Mouse (Mus musculus): ENCODE measurements around the gene Dclk2.

The Dclk2 gene

GRCm38 (mm10) chr3:86793720-86794191 lies 126.9 kb downstream of the Dclk2 start:
- peak; percentile 48 to 52 for DNase-seq

DNA sequence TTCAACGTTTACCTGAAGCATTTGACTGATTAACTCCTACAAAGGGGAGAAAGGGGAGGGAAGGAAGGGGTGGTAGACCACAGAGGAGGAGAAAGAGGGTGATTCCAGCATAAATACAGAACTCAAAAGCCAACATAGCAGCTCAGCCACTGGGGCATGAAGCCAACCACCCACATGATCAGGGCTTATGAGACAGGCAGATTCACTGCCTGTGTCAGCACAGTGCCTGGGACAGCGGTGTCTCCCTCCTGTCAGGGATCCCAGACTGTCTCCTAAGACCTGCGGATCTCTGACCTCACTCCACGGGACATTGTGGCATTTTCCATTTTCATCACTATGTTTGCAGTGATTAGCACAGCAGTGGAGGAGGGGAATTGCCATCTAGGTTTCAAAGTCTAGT lies 127.4 kb downstream of the Dclk2 start:
- DNase-seq: peak in 1 of 2 experiments; percentile 44

- DNase-seq: peak; percentile 80 to 83
Observed at GRCm38 (mm10) chr3:86789752-86790151, 130.9 kb downstream of the Dclk2 start.

DNA sequence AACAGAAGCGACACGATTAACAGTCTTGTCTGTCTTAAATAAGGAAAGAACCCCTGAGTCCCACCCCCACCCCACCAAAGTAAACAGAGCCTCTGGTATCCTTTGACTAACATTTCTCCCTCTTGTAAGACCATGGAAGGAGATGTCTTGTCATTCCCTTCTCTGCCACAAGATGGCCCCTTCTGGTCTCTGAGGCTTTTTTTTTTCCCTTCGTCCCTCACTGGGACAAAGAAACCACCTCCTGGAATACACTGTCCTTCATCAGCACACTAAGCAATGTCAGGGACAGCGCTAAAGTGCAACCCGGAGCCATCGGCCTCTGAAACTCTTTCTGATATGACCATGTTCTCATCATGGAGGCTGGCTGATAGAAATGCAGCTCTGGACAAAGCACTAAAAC lies 131.9 kb downstream of the Dclk2 start:
- peak; percentile 64 to 83 for DNase-seq

DNA sequence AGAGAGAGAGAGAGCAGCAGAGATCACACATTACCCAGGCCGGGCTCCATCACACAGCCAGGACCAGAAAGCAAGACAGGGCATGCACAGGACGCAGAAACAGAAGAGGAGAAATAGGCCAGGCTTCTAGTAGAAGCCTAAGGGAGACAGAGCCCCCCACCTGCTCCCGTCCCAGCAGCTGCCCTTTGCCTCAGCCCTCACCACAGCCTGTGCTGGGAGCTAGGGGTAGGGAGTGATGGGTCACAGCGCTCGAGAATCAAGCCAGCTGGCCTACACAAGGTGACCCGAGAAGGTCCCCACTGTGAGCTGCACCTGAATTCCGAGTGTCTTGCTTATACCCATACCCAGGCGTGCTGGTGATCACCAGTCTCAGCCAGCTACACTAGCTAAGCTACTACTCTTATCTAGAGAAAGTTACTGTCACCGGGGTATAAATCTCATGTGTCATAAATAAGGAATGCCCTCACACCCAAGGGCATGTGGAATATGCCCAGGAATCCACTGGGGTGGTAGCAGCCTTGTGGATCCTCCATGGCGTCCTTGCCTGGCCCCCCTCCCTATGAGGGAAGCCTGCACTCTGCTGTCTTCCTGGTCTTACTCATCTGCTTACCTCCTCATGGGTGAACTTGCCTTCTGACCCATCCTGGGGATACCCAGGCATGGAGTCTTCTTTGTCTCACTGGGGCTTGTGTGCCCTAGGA lies 133.1 kb downstream of the Dclk2 start:
- DNase-seq: peak in 1 of 2 experiments; percentile 20

- DNase-seq: peak; percentile 84 to 85
Observed at GRCm38 (mm10) chr3:86786845-86787351, 133.8 kb downstream of the Dclk2 start.

GRCm38 (mm10) chr3:86786280-86786679 lies 134.4 kb downstream of the Dclk2 start:
- DNase-seq: peak; percentile 53 to 55

- DNase-seq: peak in 1 of 2 experiments; percentile 15
Observed at GRCm38 (mm10) chr3:86784930-86785329, 135.7 kb downstream of the Dclk2 start.

DNA sequence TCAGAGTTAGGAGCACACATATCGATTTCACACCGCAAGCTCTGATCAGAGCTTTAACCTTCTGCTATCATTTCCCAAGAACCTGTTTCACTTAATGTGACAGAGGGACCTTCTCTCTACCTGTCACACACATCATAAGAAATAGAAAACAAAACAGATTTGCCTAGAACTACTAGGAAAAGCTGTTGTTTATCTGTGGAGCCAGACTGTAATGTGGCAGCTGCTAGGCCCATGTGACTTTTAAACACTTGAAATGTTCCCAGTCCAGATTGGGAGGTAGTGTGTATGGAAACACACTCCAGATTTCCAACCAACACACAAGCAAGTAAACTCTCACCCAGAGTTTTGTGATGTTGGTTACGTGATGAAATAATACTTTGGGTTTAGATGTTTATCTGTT lies 136.6 kb downstream of the Dclk2 start:
- no peak for DNase-seq

DNA sequence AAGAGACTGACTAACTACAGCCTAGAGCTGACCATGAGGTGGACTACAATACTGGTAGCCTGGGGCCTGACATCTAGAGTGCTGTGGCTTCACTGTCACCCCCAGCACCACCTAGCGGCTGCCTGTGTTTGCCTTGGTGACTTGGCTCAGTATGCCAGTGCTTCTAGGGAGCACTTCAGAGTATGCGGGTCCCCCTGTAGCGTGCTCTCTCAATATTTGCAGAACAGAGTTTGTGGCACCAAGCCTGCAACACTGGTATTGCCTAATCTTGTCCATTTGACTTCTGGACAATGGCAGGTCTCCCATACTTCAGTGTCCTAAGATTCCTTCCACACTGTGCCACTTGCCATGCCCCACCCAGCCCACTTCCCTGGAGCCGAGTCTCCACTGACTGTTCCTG lies 140.9 kb downstream of the Dclk2 start:
- peak in 1 of 2 experiments; percentile 68 for DNase-seq

DNA sequence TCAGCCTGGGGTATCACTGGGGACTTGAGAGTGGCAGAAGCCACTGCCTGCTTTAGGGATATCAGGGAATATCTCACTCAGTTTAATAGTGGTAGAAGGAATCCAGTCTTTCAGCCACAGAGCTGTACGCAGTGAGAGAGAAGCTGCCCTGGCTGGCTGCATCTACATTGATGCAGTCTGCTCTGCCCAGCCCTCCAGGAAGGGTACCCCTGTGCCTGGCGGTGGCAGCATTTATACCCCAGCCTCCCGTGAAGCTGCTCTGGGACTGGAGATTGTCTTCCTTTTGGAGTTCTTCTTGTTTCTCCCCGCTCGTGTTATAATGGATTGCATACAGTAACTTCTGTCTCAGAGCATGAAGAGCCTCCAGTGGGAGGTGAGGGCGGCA lies 145.2 kb downstream of the Dclk2 start:
- peak in 1 of 2 experiments; percentile 10 for DNase-seq

DNA sequence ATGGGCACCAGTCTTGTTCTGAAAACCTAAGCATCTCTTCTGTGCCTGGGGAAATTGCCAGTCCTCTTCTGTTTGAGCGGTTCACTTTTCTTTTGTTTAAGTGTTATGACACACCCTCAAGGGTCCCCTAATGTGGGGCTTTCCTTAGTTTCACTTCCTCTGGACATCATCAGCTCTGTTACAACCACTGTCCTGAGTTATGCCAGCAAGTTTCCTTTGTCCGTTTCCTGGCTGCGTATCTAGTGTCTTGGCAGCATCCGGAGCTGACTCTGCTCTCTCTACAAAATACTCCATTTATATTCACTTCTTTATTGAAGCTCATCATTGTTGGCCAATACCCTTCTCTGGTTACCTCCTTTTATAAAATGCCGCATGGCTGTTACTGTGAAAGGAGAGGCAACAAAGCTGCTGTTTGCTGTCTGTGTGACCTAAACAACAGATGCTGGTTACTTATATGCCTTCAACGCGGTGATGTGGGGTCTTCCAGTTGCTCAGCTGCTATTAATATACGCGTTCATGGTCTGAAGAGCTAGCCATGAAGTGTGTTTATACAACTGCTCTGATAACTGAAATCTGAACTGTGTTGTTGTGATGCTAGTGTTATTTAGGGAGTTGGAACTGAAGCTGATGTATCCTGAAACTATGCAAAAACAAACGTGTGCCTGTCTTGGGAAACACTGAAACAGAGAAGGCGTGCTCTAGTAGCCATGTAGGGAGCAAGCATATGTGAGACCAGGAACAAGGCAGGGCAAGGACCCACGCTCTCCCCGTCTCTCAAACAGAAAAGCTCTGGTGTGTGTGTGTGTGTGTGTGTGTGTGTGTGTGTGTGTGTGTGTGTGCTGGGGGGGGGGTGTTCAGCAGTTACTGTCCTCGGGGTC lies 145.8 kb downstream of the Dclk2 start:
- peak in 1 of 2 experiments; percentile 15 for DNase-seq

DNA sequence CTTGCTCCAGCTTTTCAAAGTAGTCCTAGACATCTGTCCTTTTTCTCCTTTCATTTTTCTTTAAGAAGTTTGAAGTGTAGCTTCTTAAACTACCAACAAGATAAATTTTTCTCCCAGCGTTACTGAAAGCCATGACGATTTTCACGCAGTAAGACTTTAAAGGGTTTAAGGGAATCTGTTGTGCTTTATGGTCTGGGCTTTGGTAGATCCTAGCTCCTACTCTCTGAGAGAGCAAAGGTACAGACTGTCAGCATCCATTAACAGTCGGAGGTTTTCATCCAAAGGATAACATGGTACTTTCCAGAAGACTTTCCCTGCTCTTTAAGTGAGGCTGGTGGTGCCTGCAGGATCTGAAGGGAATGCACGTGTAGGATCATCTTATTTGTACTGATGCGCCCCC lies 151.7 kb downstream of the Dclk2 start:
- DNase-seq: no peak

- no peak for DNase-seq
Observed at GRCm38 (mm10) chr3:86768553-86768952, 152.1 kb downstream of the Dclk2 start.

DNA sequence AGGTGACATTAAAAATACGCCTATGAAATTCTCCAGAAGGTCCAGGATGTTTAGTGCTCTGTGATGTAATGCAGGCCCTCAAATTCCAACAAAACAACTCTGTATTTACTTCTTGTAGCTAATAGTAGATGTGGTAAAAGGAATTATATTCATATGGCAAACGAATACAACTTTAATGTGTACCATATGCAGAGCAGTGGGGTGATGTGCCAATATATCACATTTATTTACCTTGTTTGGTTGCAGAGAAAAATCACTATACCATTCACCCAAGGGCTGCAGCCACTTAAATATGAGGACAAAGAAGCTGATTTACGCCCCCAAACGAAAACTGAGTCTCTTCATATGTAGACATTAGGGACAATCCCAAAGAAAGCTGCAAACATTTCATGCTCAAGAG lies 158.2 kb downstream of the Dclk2 start:
- no peak for DNase-seq

DNA sequence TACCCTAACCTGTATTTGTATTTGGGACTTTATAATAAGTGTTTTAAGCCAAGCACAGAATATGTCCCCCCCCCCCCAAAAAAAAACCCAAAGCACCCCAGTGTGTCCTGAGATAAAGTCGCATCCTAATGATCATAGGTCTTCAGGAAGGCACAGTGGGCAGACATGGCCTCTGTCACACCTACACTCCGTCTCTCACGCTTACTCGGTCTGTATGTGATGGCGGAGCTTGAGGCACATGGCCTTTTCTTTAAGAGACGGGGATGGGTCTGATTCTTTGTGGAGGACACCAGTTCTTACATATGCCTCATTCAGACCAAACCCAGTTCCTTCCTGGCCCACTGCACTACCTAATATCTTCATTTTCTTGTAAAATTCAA lies 158.6 kb downstream of the Dclk2 start:
- DNase-seq: no peak

- DNase-seq: peak; percentile 62 to 85
Observed at GRCm38 (mm10) chr3:86761095-86762035, 159.3 kb downstream of the Dclk2 start.

DNA sequence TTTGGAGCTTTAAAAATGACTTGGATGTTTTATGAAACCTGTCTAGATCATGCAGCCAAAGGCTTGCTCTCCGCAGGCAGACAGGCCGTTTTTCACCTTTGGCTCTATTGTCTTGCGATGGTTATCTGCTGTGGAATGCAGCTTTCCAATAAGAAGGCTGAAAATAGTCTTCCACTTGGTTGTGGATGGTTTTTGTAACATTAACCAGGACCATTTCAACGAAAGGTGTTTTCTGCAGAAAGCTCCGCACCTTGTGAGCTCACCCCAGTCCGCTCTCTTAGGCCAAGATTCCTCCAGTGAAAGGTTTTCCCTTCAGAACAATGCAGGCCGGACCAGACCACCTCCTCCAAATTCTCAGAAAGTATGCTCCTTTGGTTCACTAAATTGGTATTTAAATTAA lies 160.2 kb downstream of the Dclk2 start:
- no peak for DNase-seq

GRCm38 (mm10) chr3:86759834-86760233 lies 160.8 kb downstream of the Dclk2 start:
- DNase-seq: no peak

GRCm38 (mm10) chr3:86759383-86759782 lies 161.3 kb downstream of the Dclk2 start:
- DNase-seq: no peak

DNA sequence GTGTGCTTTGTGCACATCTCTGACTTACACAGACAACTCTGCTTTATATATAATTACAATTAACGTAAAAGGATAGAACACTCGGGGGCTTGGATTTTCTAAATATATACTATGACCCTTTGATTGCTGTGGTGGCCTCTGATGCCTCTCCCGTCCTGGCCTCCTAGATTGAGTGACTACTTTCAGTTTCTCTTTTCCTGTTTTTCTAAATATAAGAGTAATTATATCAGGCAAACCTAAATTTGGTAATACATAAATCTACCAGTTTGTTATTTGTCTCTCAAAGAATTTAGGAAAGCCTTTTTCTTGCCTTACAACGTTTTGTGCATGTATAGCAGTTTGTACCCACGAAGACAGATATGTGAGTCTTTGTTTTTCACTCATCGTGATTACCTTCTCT lies 161.9 kb downstream of the Dclk2 start:
- DNase-seq: no peak

DNA sequence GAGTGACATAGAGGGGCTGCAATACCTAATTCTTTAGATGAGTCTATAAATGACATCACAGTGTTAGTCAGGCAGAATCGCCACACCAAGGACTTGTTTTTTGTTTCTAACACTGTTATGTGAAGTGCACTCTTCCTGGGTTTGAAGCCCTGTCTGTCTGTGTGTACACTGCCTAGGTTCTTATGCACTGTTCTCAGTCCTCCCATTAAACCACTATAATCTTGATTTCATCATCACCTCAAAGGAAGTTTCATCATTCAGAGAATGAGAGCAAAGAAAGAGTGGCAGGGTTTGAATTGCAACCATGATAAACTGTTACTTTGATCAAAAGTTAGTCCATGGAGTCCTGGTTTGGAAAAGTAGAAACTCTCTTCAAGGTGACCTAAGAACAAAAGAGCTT lies 164.1 kb downstream of the Dclk2 start:
- DNase-seq: no peak

Data from cerebellum, postnatal 25 days (tissue).